Mouse (Mus musculus) bone marrow, adult 2 months (tissue): ENCODE measurements at regions not wholly inside any gene's neighbourhood (a gene's known extent, or its start where the extent isn't known, plus 50 kb on each side); places are given as distances from the start of the nearest gene placed in this dataset.

Source experiments
- H3K27ac ChIP-seq: fragments of 200-500 bp; 2 replicates; pipeline ENCODE4 v1.5.1; 2012; ENCODE audit warnings: low read depth, mild to moderate bottlenecking, control low read depth, inconsistent platforms, low read length; ENCODE audit not compliant: control insufficient read depth, poor library complexity, insufficient read depth
- H3K4me1 ChIP-seq: fragments of 200-500 bp; 2 replicates; pipeline ENCODE4 v1.6.1; 2011; ENCODE audit warnings: low read length; ENCODE audit not compliant: control insufficient read depth, insufficient read depth
- H3K4me3 ChIP-seq: fragments of 200-500 bp; replicated peaks from 2 replicates; pipeline ENCODE3; 2011; ENCODE audit warnings: mild to moderate bottlenecking, low read depth, low read length, control low read depth; ENCODE audit not compliant: control insufficient read depth
- CTCF ChIP-seq: fragments of 200-500 bp; IDR thresholded peaks from 2 replicates; pipeline ENCODE4 v1.5.1; 2011; ENCODE audit warnings: low read length, control low read depth; ENCODE audit not compliant: control insufficient read depth, insufficient read depth
- POLR2A ChIP-seq: fragments of 200-500 bp; IDR thresholded peaks from 2 replicates; pipeline ENCODE4 v1.6.1; 2011; ENCODE audit warnings: low read depth, mild to moderate bottlenecking, control low read depth, low read length, borderline replicate concordance; ENCODE audit not compliant: control insufficient read depth
- WGBS: fragments of 180-500 bp; shearing (Covaris S2); methylation state at CpG from one replicate; pipeline ENCODE4 v1.1.7; 2018; 5-methylcytosine and 5-hydroxymethylcytosine counted together

DNA sequence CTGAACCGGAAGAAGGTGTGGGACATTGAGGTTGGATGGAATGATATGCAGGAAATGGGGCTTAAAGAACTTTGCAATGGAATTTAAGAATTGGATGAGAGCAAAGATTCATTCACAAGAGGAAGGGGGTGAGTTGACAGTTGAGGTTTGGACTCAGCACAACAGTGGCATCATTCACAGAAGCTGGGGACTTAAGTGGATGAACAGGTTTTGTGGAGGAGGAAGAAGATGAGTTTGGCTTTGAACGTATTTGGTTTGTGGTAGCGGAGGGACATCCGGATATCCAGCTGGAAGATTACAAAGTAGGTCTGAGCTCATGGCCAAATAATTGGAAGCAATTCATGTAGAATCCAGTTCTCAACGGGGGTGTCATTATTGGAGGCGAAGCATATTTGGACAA is 121.3 kb downstream of the Dusp6 start:
- TF ChIP-seq CTCF (no peak), POLR2A (no peak)
- Histone ChIP-seq H3K4me3 (no peak overlapping the region), H3K4me1 (peaks cover 3% of the 10 kb centered on the region; the same call in 1 of the 2 replicates), H3K27ac (no peak overlapping the region)
- WGBS, result 84% methylated on average over 6 of the region's 6 CpGs

DNA sequence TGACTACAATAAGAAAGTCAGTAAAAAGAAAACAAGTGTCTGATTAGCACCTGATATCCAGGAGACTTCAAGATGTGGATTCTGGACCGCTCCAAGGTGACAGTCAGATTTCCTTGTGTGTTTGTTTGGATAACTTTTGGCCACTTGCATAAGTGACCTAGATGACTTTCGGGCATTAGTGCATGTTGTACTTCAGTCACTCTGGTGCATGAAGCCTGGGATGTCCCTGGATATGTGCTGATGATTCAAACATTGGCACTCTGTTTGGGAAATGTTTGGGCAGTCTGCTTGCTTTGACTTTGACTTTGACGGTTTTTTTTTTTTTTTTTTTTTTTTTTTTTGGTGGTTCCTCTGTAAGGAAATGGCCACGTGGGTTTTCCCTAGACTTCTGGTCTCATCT is 121.8 kb downstream of the Dusp6 start:
- TF ChIP-seq POLR2A (no peak), CTCF (no peak)
- no peak overlapping the region for H3K27ac ChIP-seq
- H3K4me1 ChIP-seq, result peaks cover 3% of the 10 kb centered on the region; the same call in 1 of the 2 replicates
- 48% methylated on average over 4 of the region's 4 CpGs for WGBS
- no peak overlapping the region for H3K4me3 ChIP-seq

DNA sequence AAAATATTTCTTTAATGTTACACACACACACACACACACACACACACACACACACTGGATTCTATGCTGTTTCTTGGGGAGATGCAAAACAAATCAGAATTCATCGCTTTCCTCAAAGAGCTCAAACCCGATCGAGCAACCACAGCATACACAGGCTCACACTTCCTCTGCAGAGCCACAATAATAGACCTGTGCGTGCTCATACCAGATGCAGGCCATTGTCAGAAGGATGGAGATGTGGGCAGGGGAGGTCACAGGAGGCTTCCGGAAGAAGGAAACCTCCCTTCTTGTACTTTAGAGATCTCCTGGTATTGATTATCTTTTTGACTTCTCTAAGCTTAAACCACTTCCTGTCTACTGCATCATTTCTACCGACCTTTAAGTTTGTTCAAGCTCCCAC is 122.8 kb downstream of the Dusp6 start:
- no peak for TF ChIP-seq CTCF
- no peak for TF ChIP-seq POLR2A
- no peak overlapping the region for H3K27ac ChIP-seq
- H3K4me3 ChIP-seq, result no peak overlapping the region
- peaks cover 3% of the 10 kb centered on the region; the same call in 1 of the 2 replicates for H3K4me1 ChIP-seq
- 24% methylated on average over 6 of the region's 6 CpGs for WGBS

DNA sequence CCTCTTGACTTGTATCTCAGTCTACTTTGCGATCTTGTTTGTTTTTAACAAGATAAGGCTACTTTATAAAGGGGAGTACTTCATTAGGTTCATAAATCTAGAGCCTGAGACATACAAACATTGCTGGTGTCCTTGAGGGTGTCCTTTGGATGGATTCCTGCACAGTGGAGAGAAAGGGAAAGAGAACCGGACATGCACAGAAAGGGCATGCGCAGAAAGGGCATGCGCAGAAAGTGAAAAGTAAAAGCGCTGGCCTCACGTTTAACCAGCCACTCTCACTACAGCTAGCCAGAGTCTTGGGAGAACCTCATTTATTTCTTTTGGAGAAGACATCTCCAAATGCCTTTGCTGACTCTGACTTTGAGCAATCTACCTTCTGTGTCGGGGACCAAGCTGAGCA is 125.5 kb downstream of the Dusp6 start:
- Histone ChIP-seq H3K4me3 (no peak overlapping the region), H3K27ac (no peak overlapping the region), H3K4me1 (peaks cover 3% of the 10 kb centered on the region; the same call in 1 of the 2 replicates)
- 84% methylated on average over 7 of the region's 7 CpGs for WGBS
- TF ChIP-seq CTCF (no peak), POLR2A (no peak)

DNA sequence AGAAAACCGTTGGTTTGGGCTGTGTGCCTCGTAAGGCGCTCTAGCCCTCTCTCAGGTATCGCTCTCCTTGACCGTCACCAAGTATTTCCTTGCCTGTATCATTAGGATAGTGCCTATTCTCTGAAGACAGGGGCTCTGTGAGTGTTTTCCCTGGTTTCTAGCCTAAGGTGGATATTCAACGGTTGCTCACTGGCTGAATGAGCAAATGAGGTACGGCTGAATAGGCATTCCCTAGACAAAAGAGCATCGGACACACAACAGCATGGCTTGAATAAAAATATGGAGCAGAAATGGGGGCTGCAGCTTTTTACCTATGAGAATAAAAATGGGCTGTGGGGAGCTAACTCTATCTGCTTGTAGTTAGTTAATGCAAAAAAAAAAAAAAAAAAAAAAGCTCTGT is 126.0 kb downstream of the Dusp6 start:
- 87% methylated on average over 8 of the region's 8 CpGs for WGBS
- Histone ChIP-seq H3K27ac (no peak overlapping the region), H3K4me3 (no peak overlapping the region), H3K4me1 (peaks cover 3% of the 10 kb centered on the region; the same call in 1 of the 2 replicates)
- TF ChIP-seq CTCF, result no peak
- no peak for TF ChIP-seq POLR2A

DNA sequence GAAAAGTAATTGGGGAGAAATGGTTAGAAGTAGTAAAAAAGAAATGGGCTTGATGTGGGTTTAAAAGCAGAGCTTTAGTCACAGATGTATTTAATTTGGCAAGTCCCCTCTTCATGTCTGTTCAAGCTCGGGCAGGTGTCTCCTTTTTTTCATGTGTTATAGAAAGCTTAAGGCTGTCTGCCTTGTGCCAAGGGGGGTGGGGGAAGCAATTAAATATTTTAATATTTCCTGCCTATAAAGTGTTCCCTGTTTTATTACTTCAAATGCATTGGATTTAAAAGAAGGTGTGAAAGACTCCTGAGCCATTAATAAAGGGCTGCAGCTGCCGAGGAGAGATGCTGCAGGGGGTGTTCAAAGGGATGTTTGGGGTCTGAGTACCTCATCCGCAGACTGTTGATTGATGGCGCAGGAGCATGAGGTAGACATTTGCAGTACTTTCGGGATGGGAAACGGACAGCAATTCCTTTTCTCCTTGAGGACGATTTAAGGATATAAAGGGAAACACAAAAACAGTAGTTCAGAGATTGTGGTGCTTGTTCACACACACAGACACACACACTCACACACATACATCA is 127.7 kb downstream of the Dusp6 start:
- 80% methylated on average over 7 of the region's 7 CpGs for WGBS
- no peak overlapping the region for H3K27ac ChIP-seq
- TF ChIP-seq POLR2A (no peak), CTCF (no peak)
- H3K4me3 ChIP-seq, result no peak overlapping the region
- peaks cover 3% of the 10 kb centered on the region; the same call in 1 of the 2 replicates for H3K4me1 ChIP-seq

DNA sequence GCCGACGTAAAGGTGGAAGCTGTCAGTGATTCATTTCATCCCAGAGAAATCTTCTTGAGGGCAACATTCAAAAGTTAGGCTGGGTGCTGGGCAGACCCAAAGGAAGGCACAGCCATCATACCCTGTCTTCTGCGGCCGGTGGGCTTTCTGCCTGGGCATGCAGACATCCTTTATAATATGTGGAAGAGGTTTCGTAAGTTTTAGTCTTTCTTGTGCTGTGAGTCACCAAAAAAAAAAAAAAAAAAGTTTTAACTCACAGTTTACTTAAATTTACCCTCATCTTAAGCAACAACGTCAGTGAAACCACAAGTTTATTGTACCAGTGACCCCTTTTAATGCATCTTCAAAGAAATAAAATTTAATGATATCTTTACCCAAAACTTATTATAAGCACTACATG is 128.7 kb downstream of the Dusp6 start:
- WGBS, result 48% methylated on average over 6 of the region's 6 CpGs
- H3K27ac ChIP-seq, result no peak overlapping the region

DNA sequence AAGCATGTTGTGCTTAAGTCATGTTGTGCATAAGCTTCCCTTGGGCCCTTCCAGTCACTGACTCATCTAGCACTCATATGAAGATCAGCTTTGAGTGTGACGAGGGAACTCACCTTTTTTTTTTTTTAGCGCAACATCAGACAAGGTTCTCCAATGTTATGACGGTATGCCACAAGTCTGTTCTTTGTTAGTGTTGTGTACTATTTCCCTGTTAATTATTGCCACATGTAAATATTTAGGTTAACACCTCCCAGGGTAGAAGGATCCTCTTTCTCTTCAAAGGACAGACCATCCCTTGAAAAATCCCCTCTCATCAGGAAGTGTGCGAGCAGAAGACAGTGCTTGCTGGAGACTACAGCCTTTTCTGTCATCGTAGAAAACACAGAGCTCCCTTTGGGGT is 129.9 kb downstream of the Dusp6 start:
- TF ChIP-seq POLR2A, result no peak
- no peak for TF ChIP-seq CTCF
- H3K27ac ChIP-seq, result no peak overlapping the region
- H3K4me3 ChIP-seq, result no peak overlapping the region
- WGBS, result 39% methylated on average over 5 of the region's 5 CpGs
- H3K4me1 ChIP-seq, result peaks cover 3% of the 10 kb centered on the region; the same call in 1 of the 2 replicates

More for the DNA sequence above, 128.7 kb downstream of the Dusp6 start:
- no peak for TF ChIP-seq CTCF
- no peak for TF ChIP-seq POLR2A
- Histone ChIP-seq H3K4me1 (peaks cover 3% of the 10 kb centered on the region; the same call in 1 of the 2 replicates), H3K4me3 (no peak overlapping the region)

DNA sequence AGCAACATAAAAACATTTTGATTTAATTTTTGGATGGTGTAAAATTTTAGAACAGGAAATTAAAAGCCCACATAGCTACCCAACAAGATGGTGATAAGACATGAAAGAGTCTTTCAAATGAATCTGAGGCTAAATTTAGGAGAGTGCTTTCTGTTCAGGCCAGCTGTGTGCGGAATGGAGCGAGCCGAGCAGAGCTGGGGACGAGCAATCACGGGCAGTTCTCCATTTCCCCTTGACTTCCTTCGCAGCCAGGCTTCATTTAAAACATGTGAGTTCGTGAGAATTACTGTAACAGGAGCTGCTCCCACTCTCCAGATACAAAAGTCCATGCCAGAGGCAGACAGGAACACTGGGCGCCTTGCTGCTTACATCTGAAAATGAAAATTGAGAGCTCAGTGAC is 130.5 kb downstream of the Dusp6 start:
- Histone ChIP-seq H3K4me1 (peaks cover 3% of the 10 kb centered on the region; the same call in 1 of the 2 replicates), H3K27ac (no peak overlapping the region; the same call in 1 of the 2 replicates), H3K4me3 (no peak overlapping the region)
- TF ChIP-seq POLR2A (no peak), CTCF (no peak)
- WGBS, result 7% methylated on average over 8 of the region's 8 CpGs
